Mouse (Mus musculus) layer of hippocampus, adult 11-12 months (tissue): ENCODE results near the gene Gm10382.

Experiments
- DNase-seq: peaks from one replicate; pipeline ENCODE4 v3.0.0; 2022; ENCODE audit warnings: low spot score

Gene Gm10382

GRCm38 (mm10) chr5:125389131-125389578, at the start of gene Gm10382:
Gene Gm10382 (plus strand): TSS chr5:125389322.
- peak; percentile 86 for DNase-seq

DNA sequence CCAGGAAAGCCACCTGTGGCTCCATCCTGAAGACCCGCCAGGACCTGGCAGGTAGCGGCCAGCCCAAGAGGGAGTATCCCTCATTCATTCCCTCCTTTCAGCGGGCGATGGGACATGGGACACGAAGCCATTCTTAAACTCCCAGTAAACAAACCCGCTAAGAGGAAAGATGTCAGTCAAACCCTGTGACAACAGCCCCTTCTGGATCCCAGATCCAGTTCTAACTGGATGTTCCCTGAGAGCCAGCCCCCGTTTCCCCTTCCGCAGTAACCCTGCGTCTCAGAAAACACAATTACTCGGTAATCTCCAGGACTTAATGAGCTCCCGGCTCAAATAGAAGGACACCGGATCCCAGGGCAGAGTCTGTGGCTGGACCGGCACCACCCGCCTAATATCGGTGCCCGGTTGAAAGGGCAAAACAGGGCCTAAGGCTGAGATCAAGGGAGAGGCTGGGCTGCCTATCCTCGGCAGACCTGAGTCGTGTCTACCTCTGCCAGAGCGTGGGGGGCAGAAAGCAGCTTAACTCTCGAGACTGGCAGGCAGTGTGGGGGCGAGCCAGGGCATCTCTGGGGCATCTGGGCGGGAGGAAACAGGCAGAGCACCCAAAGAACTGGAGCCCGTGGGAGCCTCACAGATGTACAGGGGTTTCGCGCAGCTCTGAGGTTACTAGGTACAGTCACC, 49.1 kb upstream of the Gm10382 start:
- peak; percentile 37 for DNase-seq

DNA sequence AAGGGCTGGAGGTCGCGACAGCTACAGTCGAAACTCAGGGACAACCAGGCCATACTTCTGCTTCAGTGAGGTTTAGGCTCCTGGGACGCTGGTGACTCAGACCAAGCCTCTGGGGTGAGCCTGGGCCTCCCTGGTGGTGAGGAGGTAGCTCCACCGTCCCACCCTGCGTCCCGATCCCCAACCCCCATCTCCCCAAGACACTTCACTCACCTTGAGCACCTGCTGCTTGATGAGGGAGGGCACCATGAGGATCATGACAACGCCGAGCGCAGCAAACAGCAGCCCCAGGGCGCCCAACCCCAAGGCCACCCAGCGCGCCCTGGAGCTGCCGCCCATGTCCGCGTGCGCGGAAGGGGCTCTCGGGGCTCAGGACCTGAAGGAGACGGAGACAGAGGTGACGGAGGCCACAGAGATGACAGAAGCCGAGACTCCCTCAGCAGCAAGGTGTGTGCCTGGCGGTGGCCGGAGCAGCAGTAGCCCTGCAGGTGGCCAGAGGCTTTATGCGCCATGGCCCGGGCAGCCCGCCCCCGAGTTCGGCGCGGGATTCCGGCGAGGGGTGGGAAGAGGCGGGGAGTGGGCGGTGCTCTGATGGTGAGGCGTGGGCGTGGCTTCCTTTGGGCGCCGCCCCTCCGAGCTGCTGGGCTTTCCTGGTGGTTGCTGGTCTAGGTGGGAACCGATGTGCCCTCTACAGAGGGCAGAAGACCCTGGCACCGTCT, 48.4 kb upstream of the Gm10382 start, which contains the start of gene Scarb1:
Scarb1 (minus strand) TSS at position 548 of the 716 bp plus-strand sequence.
- DNase-seq, result peak; percentile 91

- DNase-seq, result no peak
Observed at GRCm38 (mm10) chr5:125341459-125342090, 47.5 kb upstream of the Gm10382 start.

- DNase-seq, result no peak
Observed at GRCm38 (mm10) chr5:125344296-125344695, 44.8 kb upstream of the Gm10382 start.

GRCm38 (mm10) chr5:125348067-125348466, 41.1 kb upstream of the Gm10382 start:
- DNase-seq, result no peak

- peak; percentile 75 for DNase-seq
Observed at GRCm38 (mm10) chr5:125348487-125348886, 40.6 kb upstream of the Gm10382 start.

DNA sequence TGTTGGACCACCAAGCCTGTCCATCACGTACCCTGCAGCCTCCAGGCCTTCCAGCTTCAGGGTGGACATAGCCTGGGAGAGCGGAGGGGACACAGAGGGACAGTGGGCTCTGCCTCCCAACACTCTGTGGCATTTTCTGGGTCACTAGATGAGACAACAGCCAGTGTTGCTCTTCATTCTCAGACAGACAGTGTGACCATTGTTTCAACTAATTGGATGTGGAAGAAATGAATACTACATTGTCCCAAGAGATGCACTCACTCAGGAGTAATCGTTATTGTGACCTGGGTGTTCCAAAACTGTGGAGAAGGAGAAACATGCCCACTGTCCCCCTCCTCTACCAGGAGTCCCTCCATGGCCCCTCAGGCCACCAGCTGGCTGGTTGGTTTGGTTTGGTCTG, 39.7 kb upstream of the Gm10382 start:
- DNase-seq, result no peak

DNA sequence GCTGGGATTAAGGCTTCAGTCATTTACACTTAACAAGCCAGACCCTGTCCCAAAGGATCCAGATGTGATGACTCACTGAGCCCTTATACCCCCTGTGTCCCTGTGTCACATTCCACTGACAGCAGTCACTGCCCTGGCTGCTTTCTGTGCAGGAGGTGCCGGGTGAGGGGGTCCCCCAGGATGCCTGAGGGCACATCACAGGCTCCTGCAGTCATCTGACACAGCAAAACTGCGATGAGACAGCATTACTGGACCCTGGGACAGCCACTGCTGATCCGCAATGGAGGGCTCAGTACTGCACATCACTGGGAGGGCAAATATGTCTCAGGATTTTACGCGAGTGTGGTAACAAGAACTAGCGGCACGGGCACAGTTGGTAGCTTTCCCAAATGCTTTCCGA, 38.1 kb upstream of the Gm10382 start:
- no peak for DNase-seq

- no peak for DNase-seq
Observed at GRCm38 (mm10) chr5:125351939-125352338, 37.2 kb upstream of the Gm10382 start.

DNA sequence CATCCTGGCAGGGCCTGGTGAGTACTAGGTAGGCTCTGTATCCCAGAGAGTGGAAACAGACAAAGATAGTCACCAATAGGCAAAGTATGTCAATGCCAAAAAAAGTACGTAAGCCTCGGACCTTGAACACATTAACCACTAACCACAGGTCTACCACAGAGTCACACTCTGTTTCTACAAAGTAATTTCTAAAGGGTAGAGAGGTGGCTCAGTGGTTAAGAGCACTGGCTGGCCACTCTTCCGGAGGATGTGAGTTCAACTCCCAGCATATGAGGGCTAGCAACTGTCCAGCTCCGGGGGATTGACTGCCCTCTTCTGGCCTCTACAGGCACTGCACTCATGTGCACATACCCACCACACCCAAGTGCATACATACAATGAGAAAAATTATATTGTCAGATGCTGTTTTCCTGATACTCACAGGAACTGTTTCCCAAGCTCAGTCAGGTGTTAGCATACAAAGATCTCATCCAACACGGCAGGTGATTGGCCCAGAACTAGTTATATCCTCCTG, 36.3 kb upstream of the Gm10382 start:
- no peak for DNase-seq

DNA sequence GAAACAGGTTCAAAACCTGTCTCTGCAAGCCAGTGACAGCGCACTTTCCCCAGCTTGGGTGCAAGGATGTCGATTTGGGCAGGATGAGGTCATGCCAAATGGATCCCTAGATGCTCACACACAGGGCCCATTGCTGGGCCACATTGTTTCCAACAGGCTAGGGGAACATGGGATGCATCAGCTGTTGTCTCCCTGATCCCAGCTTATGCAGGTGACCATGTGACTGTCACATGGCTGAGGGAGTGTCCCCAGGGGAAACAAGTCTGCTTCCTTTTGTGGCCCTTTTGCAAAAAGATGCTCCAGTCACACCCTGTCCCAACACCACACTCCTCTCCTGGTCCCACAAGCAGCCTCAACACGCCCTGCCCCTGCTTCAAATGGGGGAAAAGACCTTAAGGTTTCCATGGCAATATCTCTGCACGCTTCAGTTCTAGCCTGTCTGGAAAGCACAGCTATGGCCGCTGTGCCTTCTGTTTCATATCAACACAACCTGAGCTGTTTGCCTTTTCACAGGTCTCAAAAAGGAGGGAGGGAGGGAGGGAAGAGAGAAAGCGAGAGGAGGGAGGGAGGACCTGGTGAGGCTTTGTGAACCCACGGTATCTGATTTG, 34.1 kb upstream of the Gm10382 start:
- no peak for DNase-seq

DNA sequence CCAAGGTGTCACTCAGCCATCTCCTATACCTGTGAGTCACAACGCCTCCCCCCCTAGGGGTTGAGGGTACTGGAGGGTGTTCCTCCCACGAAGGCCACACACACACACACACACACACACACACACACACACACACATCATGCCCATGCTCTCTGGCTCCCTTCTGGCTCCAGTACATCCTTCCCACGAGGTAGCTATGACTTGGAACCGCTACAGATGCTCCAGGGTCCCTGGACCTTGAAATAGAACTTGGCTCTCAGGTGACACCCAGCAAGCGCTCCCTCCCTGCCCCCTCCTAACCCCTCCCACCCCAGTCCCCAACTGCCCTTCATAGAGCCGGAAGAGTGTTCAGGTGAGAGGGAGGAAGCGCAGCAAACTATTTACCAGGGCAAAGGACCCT, 33.5 kb upstream of the Gm10382 start:
- DNase-seq, result no peak

GRCm38 (mm10) chr5:125357543-125358269, 31.4 kb upstream of the Gm10382 start:
- no peak for DNase-seq

DNA sequence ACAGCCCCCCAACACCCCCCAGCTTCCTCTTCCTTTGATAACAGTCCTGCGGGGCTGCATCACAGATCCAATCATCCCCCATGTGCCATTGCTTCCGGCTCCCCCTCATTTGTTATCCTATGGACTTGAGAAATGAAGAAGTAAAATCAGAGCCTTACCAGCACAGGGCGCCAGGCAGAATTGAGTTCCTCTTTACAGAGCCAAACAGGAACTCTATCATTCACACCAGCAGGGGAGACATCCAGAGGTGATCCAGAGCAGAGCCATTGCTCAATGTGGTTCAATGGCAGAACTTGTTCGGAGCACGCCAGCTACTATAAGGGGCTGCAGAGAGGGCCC, 30.9 kb upstream of the Gm10382 start:
- DNase-seq, result peak; percentile 39

GRCm38 (mm10) chr5:125360566-125360965, 28.6 kb upstream of the Gm10382 start:
- peak; percentile 45 for DNase-seq

DNA sequence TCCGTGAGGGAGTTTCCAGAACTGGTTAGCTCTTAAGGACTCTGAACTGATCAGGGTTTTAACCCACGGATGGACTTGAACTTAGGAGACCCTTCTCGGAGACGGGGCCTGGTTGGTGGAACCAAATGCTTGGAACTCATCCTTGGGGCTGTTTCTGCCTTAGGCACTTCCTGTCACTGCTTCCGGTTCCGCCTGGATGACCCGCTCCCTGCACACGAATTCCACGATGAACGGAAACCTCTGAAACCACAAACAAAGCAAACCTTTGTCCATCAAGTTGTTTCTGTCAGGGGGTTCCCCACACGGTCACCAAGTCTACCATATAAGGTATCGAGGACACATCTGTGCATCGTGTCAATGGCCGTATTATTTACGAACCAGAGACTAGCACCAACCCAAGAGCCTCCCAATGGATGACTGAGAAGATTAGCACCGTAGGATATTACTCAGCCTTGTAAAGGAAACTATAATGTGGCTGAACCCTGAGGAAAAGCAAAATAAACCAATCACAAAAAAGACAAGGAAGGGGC, 28.1 kb upstream of the Gm10382 start:
- DNase-seq, result no peak

- peak; percentile 33 for DNase-seq
Observed at GRCm38 (mm10) chr5:125363894-125364293, 25.2 kb upstream of the Gm10382 start.

DNA sequence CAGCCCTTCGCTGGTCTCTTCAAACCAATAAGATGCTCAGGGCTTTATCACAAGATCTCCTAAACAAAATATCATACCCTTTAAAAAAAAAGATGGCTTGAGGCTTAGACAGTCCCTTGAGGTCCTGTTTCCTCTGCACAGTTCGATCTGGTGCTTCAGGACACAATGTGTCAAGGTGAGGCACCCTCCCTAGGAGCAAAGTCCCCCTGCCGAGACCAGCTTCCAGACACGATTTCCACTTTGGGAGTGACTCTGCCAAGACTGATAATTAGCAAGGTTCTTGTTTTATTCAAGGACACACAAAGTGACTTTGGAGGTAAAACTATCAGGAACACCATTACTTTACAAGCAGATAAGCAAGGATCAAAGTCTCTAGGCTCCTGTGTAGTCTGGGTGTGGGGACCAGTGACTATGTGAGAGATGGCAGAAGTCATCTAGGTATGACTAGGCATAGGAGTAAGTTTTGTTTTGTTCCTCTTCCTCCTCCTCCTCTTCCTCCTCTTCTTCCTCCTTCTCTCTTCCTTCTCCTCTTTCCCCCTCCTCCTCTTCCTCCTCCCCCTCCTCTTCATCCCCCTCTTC, 24.2 kb upstream of the Gm10382 start:
- no peak for DNase-seq

DNA sequence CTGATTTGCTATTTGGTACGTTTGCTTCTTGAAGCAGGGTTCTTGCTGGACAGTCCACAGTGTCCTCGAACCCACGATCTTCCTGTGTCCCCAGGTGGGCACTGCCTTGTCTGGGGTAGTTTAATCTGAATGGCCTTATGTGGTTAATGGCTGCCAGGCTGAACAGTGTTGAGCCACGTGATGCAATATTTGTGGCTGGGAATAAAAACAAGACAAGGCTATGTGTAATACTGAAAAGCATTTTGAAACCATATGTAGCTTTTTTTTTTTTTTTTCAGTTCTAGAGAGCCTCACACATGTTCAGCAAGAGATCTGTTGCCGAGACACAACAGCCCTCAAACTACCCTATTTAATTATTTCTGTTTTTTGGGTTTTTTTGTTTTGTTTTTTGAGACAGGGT, 21.0 kb upstream of the Gm10382 start:
- DNase-seq, result no peak

GRCm38 (mm10) chr5:125368568-125368967, 20.6 kb upstream of the Gm10382 start:
- peak; percentile 76 for DNase-seq
